Mouse (Mus musculus) MEL (cell line): ENCODE results near the gene Ehmt2. TPM values are rescaled to one million over a fixed set of nuclear protein-coding genes. Genes with fewer than 3 reads are reported as not detected.
A peak's percentile ranks its signal among the peaks of the same experiment; 100 is the strongest.

ENCODE experiments used
- DNase-seq: peaks from one replicate; pipeline ENCODE4 v3.0.0; 2011; ENCODE audit warnings: low read depth, low spot score
- H3K27ac ChIP-seq: 2 replicates; pipeline ENCODE4 v1.5.1; 2012; ENCODE audit warnings: low read depth, mild to moderate bottlenecking, control low read depth, low read length, moderate library complexity; ENCODE audit not compliant: control insufficient read depth
- H3K27me3 ChIP-seq, 2 experiments: fragments of 150-350 bp in 1 of 2; sonication (generic) in 1 of 2; 2 replicates each; pipeline ENCODE4 v1.6.1; 2012; ENCODE audit warnings: low read length in 2 of 2, mild to moderate bottlenecking in 2 of 2, improper control_type of control experiment in 1 of 2, moderate library complexity in 1 of 2; ENCODE audit not compliant: insufficient read depth in 2 of 2, control insufficient read depth in 1 of 2
- H3K36me3 ChIP-seq, 2 experiments: 2 replicates each; pipeline ENCODE4 v1.6.1; 2012 to 2014; ENCODE audit warnings: low read length in 2 of 2, improper control_type of control experiment in 1 of 2, inconsistent platforms in 1 of 2, mild to moderate bottlenecking in 1 of 2; ENCODE audit not compliant: insufficient read depth in 2 of 2, control insufficient read depth in 1 of 2
- H3K4me1 ChIP-seq, 2 experiments: fragments of 150-350 bp in 1 of 2; sonication (generic) in 1 of 2; 2 replicates each; pipeline ENCODE4 v1.6.1; 2012; ENCODE audit warnings: low read length in 2 of 2, improper control_type of control experiment in 1 of 2, mild to moderate bottlenecking in 1 of 2; ENCODE audit not compliant: insufficient read depth in 2 of 2, control insufficient read depth in 1 of 2
- H3K4me3 ChIP-seq, 2 experiments: fragments of 150-350 bp in 1 of 2; sonication (generic) in 1 of 2; 2 replicates each; pipeline ENCODE4 v1.5.1; 2012; ENCODE audit warnings: low read depth in 2 of 2, low read length in 2 of 2, mild to moderate bottlenecking in 2 of 2, moderate library complexity in 2 of 2, control low read depth in 1 of 2, improper control_type of control experiment in 1 of 2; ENCODE audit not compliant: control insufficient read depth in 1 of 2, insufficient read depth in 1 of 2
- H3K79me2 ChIP-seq: 2 replicates; pipeline ENCODE4 v1.6.1; 2012; ENCODE audit warnings: mild to moderate bottlenecking, low read length, moderate library complexity; ENCODE audit not compliant: control insufficient read depth, poor library complexity, insufficient read depth
- H3K9ac ChIP-seq: 2 replicates; pipeline ENCODE4 v1.6.1; 2012; ENCODE audit warnings: low read depth, mild to moderate bottlenecking, control low read depth, low read length, moderate library complexity; ENCODE audit not compliant: control insufficient read depth, poor library complexity, severe bottlenecking
- H3K9me3 ChIP-seq: fragments of 150-350 bp; sonication (generic); replicated peaks from 2 replicates; pipeline ENCODE4 v1.6.1; 2012; ENCODE audit warnings: mild to moderate bottlenecking, low read length, improper control_type of control experiment, moderate library complexity; ENCODE audit not compliant: insufficient read depth
- BHLHE40 ChIP-seq: IDR thresholded peaks from 2 replicates; pipeline ENCODE4 v1.6.1; 2012; ENCODE audit warnings: low read depth, mild to moderate bottlenecking, inconsistent platforms, low read length, improper control_type of control experiment, borderline replicate concordance
- CHD1 ChIP-seq: IDR thresholded peaks from 2 replicates; pipeline ENCODE4 v1.6.1; 2012; ENCODE audit warnings: low read depth, mild to moderate bottlenecking, inconsistent platforms, low read length, improper control_type of control experiment
- CHD2 ChIP-seq: IDR thresholded peaks from 2 replicates; pipeline ENCODE4 v1.6.1; 2011; ENCODE audit warnings: low read length, improper control_type of control experiment
- CTCF ChIP-seq, 3 experiments: IDR thresholded peaks in 2 of 3; conservative IDR thresholded peaks in 1 of 3; 2 replicates each; pipeline ENCODE4 v1.5.1; 2011 to 2012; ENCODE audit warnings: low read length in 3 of 3, low read depth in 2 of 3, mild to moderate bottlenecking in 2 of 3, improper control_type of control experiment in 1 of 3, inconsistent platforms in 1 of 3, mixed read lengths in 1 of 3, moderate library complexity in 1 of 3; ENCODE audit not compliant: control insufficient read depth in 1 of 3, insufficient read depth in 1 of 3, poor library complexity in 1 of 3, severe bottlenecking in 1 of 3
- E2F4 ChIP-seq: IDR thresholded peaks from 2 replicates; pipeline ENCODE4 v1.6.1; 2011; ENCODE audit warnings: low read depth, low read length, improper control_type of control experiment, borderline replicate concordance
- ELF1 ChIP-seq: IDR thresholded peaks from 2 replicates; pipeline ENCODE4 v1.6.1; 2014; ENCODE audit warnings: low read depth, mild to moderate bottlenecking, inconsistent platforms, low read length, improper control_type of control experiment, moderate library complexity
- EP300 ChIP-seq, 2 experiments: IDR thresholded peaks; 2 replicates each; pipeline ENCODE4 v1.6.1; 2011; ENCODE audit warnings: improper control_type of control experiment in 2 of 2, low read length in 2 of 2, low read depth in 1 of 2, mild to moderate bottlenecking in 1 of 2
- ETS1 ChIP-seq: IDR thresholded peaks from 2 replicates; pipeline ENCODE4 v1.6.1; 2012; ENCODE audit warnings: low read depth, mild to moderate bottlenecking, inconsistent platforms, low read length, improper control_type of control experiment, moderate library complexity
- GABPA ChIP-seq: IDR thresholded peaks from 2 replicates; pipeline ENCODE4 v1.6.1; 2012; ENCODE audit warnings: low read depth, mild to moderate bottlenecking, inconsistent platforms, low read length, improper control_type of control experiment, moderate library complexity
- JUND ChIP-seq: IDR thresholded peaks from 2 replicates; pipeline ENCODE4 v1.6.1; 2011; ENCODE audit warnings: low read depth, mild to moderate bottlenecking, improper control_type of control experiment, low read length
- MAFK ChIP-seq: IDR thresholded peaks from 2 replicates; pipeline ENCODE4 v1.6.1; 2011; ENCODE audit warnings: low read depth, mild to moderate bottlenecking, low read length, improper control_type of control experiment, borderline replicate concordance
- MAX ChIP-seq: IDR thresholded peaks from 2 replicates; pipeline ENCODE4 v1.6.1; 2011; ENCODE audit warnings: low read length, improper control_type of control experiment
- MAZ ChIP-seq: IDR thresholded peaks from 2 replicates; pipeline ENCODE4 v1.6.1; 2012; ENCODE audit warnings: low read depth, mild to moderate bottlenecking, inconsistent platforms, low read length, improper control_type of control experiment
- MEF2A ChIP-seq: IDR thresholded peaks from 2 replicates; pipeline ENCODE4 v1.6.1; 2014; ENCODE audit warnings: low read depth, mild to moderate bottlenecking, inconsistent platforms, low read length, improper control_type of control experiment; ENCODE audit not compliant: poor library complexity, insufficient replicate concordance, severe bottlenecking; ENCODE audit errors: extremely low read depth
- MXI1 ChIP-seq: IDR thresholded peaks from 2 replicates; pipeline ENCODE4 v1.6.1; 2011; ENCODE audit warnings: mild to moderate bottlenecking, low read depth, low read length, improper control_type of control experiment
- MYB ChIP-seq: IDR thresholded peaks from 2 replicates; pipeline ENCODE4 v1.6.1; 2011; ENCODE audit warnings: mild to moderate bottlenecking, low read depth, low read length, improper control_type of control experiment
- MYC ChIP-seq: IDR thresholded peaks from 2 replicates; pipeline ENCODE4 v1.6.1; 2011; ENCODE audit warnings: low read depth, mild to moderate bottlenecking, low read length, improper control_type of control experiment, moderate library complexity
- NELFE ChIP-seq: IDR thresholded peaks from 2 replicates; pipeline ENCODE4 v1.6.1; 2011; ENCODE audit warnings: low read depth, low read length, improper control_type of control experiment
- POLR2A ChIP-seq, 2 experiments: IDR thresholded peaks; 2 replicates each; pipeline ENCODE4 v1.6.1; 2011 to 2012; ENCODE audit warnings: low read length in 2 of 2, mild to moderate bottlenecking in 2 of 2, control low read depth in 1 of 2, improper control_type of control experiment in 1 of 2, low read depth in 1 of 2, moderate library complexity in 1 of 2; ENCODE audit not compliant: control insufficient read depth in 1 of 2, insufficient read depth in 1 of 2, poor library complexity in 1 of 2
- POLR2AphosphoS2 ChIP-seq: IDR thresholded peaks from 2 replicates; pipeline ENCODE4 v1.6.1; 2011; ENCODE audit warnings: low read length, improper control_type of control experiment
- RAD21 ChIP-seq: IDR thresholded peaks from 2 replicates; pipeline ENCODE4 v1.6.1; 2011; ENCODE audit warnings: mild to moderate bottlenecking, low read depth, low read length, improper control_type of control experiment
- RCOR1 ChIP-seq: IDR thresholded peaks from 2 replicates; pipeline ENCODE4 v1.6.1; 2012; ENCODE audit warnings: low read depth, mild to moderate bottlenecking, inconsistent platforms, low read length, improper control_type of control experiment
- SIN3A ChIP-seq: IDR thresholded peaks from 2 replicates; pipeline ENCODE4 v1.6.1; 2012; ENCODE audit warnings: low read length, improper control_type of control experiment, inconsistent platforms
- TAL1 ChIP-seq: IDR thresholded peaks from 2 replicates; pipeline ENCODE4 v1.6.1; 2012; ENCODE audit warnings: mild to moderate bottlenecking, inconsistent platforms, low read length, moderate library complexity, mixed read lengths
- TBP ChIP-seq: IDR thresholded peaks from 2 replicates; pipeline ENCODE4 v1.8.0; 2011; ENCODE audit warnings: low read depth, low read length, improper control_type of control experiment
- TCF12 ChIP-seq: IDR thresholded peaks from 2 replicates; pipeline ENCODE4 v1.6.1; 2014; ENCODE audit warnings: low read depth, mild to moderate bottlenecking, inconsistent platforms, low read length, improper control_type of control experiment, moderate library complexity
- UBTF ChIP-seq: IDR thresholded peaks from 2 replicates; pipeline ENCODE4 v1.6.1; 2012; ENCODE audit warnings: low read depth, mild to moderate bottlenecking, inconsistent platforms, low read length, improper control_type of control experiment, moderate library complexity, borderline replicate concordance; ENCODE audit not compliant: insufficient read depth
- USF1 ChIP-seq: IDR thresholded peaks from 2 replicates; pipeline ENCODE4 v1.6.1; 2014; ENCODE audit warnings: low read depth, mild to moderate bottlenecking, inconsistent platforms, low read length, improper control_type of control experiment, moderate library complexity
- ZKSCAN1 ChIP-seq: IDR thresholded peaks from 2 replicates; pipeline ENCODE4 v1.6.1; 2012; ENCODE audit warnings: low read depth, mild to moderate bottlenecking, inconsistent platforms, low read length, improper control_type of control experiment, moderate library complexity
- ZNF384 ChIP-seq: IDR thresholded peaks from 2 replicates; pipeline ENCODE4 v1.6.1; 2012; ENCODE audit warnings: low read depth, mild to moderate bottlenecking, inconsistent platforms, low read length, improper control_type of control experiment
- polyA plus RNA-seq, 2 experiments: library from polyadenylated mRNA; stranded (reverse) in 1 of 2; unstranded in 1 of 2; fragments of >175 nt in 1 of 2; fragments of >200 nt in 1 of 2; gene quantifications; 2 replicates each; pipeline versions ENCODE4 v1.2.1 to v1.2.4; 2012; ENCODE audit warnings: low replicate concordance in 2 of 2, low read depth in 1 of 2; ENCODE audit not compliant: insufficient read length in 2 of 2, insufficient read depth in 1 of 2, missing spikeins in 1 of 2
- total RNA-seq: library from RNA; depleted of rRNA; stranded (reverse); fragments of 300-350 nt; gene quantifications from 2 replicates; pipeline ENCODE4 v1.2.3, GENCODE M21; 2012

The Ehmt2 gene
- total and polyA plus RNA-seq, 3 experiments = 66.6 to 113 TPM; not detected in 1

GRCm38 (mm10) chr17:34879336-34879879, 18.9 kb upstream of the Ehmt2 start, which contains the start of gene Zbtb12:
TSS of gene Zbtb12 (plus strand) at chr17:34879483.
- no peak for TF ChIP-seq TBP
- no peak for TF ChIP-seq BHLHE40
- no peak for TF ChIP-seq TAL1
- no peak for TF ChIP-seq CHD1
- no peak for TF ChIP-seq SIN3A
- TF ChIP-seq MEF2A = no peak
- TF ChIP-seq ELF1 = no peak
- no peak for TF ChIP-seq USF1
- TF ChIP-seq TCF12 = no peak
- TF ChIP-seq CHD2 = no peak
- no peak for TF ChIP-seq UBTF
- no peak for TF ChIP-seq EP300 (IDR thresholded peaks at IDR 0.05; ENCODE audit: low read depth in 1 of 2, low read length in 2 of 2)
- TF ChIP-seq ZKSCAN1 = no peak
- no peak for TF ChIP-seq GABPA
- TF ChIP-seq E2F4 = no peak
- TF ChIP-seq ZNF384 = no peak
- no peak for TF ChIP-seq POLR2AphosphoS2
- no peak for TF ChIP-seq NELFE
- no peak for TF ChIP-seq MAFK
- no peak for TF ChIP-seq MYC
- Histone ChIP-seq H3K9ac (no peak within 1 kb of the TSS), H3K4me1 (no peaks in the 10 kb centered on the region), H3K27ac (no peak within 1 kb of the TSS), H3K4me3 (peak within 1 kb of the TSS; percentile 17 to 22; a peak in 1 of 4 replicates), H3K9me3 (no peaks in the 10 kb centered on the region), H3K36me3 (no peaks in the 10 kb centered on the region), H3K79me2 (no peaks in the 10 kb centered on the region), H3K27me3 (no peaks in the 10 kb centered on the region)
- no peak for DNase-seq

GRCm38 (mm10) chr17:34881166-34881565, 17.1 kb upstream of the Ehmt2 start:
- Histone ChIP-seq H3K4me3 (no peak overlapping the region), H3K27ac (no peak overlapping the region)
- TF ChIP-seq MYB (no peak), MAZ (no peak), JUND (no peak), RAD21 (no peak), ZKSCAN1 (no peak), GABPA (no peak), EP300 (IDR thresholded peaks at IDR 0.05; ENCODE audit: low read depth in 1 of 2, low read length in 2 of 2) (no peak), UBTF (no peak), CHD2 (no peak), TCF12 (no peak), CHD1 (no peak), RCOR1 (no peak), POLR2A (IDR thresholded peaks at IDR 0.05; ENCODE audit: control insufficient read depth in 1 of 2, insufficient read depth in 1 of 2, low read depth in 1 of 2, low read length in 2 of 2, poor library complexity in 1 of 2) (no peak), MYC (no peak), MAX (no peak), ZNF384 (no peak), NELFE (no peak), ETS1 (no peak), CTCF (IDR thresholded peaks at IDR 0.05 in 2 of 3, conservative IDR thresholded peaks at IDR 0.05 in 1 of 3; ENCODE audit: control insufficient read depth in 1 of 3, insufficient read depth in 1 of 3, low read depth in 2 of 3, low read length in 3 of 3, poor library complexity in 1 of 3, severe bottlenecking in 1 of 3) (no peak), MXI1 (no peak)
- TF ChIP-seq, all 39 proteins: peak for 0
- DNase-seq = no peak
- Histone ChIP-seq H3K9me3 (no peaks in the 10 kb centered on the region), H3K27me3 (no peaks in the 10 kb centered on the region), H3K4me1 (no peaks in the 10 kb centered on the region), H3K36me3 (no peaks in the 10 kb centered on the region), H3K9ac (no peak overlapping the region), H3K79me2 (no peaks in the 10 kb centered on the region)
